In genomic region chr10:117670092-117670491, GRCm38 (mm10) we compare ENCODE assay signal across 21 mouse cellular contexts. TPM values are rescaled to one million over a fixed set of nuclear protein-coding genes. Genes with fewer than 3 reads are reported as not detected.
DNase-seq lines count a peak whose midpoint lies in the region; ATAC-seq and TF ChIP-seq lines count a peak whose summit lies in the region.
"Had no signal": no experiment of that assay in that cellular context is flagged by ENCODE, and none has a peak within 500 bp of the region (broad histone marks: within the 10 kb centered on the region; RNA-seq: fewer than 3 reads in every experiment).

No protein-coding gene starts in this region.

- no peak overlapping the region for H3K4me3 ChIP-seq in intestine, embryonic 16.5 days (ENCODE audit: low read length)
- H3K4me3 ChIP-seq in intestine, embryonic 15.5 days (replicated peaks), result no peak overlapping the region
- no peak overlapping the region for H3K4me3 ChIP-seq in limb, embryonic 14.5 days (replicated peaks; ENCODE audit: low read length)
- no peak overlapping the region for H3K4me3 ChIP-seq in stomach, postnatal 0 days (ENCODE audit: low read depth, low read length)
- H3K4me3 ChIP-seq: liver, embryonic 12.5 days; midbrain, embryonic 12.5 days; neural tube, embryonic 15.5 days had no signal

- H3K4me2 ChIP-seq in intestine, embryonic 16.5 days (ENCODE audit: low read depth, low read length), result no peak overlapping the region
- H3K4me2 ChIP-seq in intestine, embryonic 15.5 days (replicated peaks), result no peak overlapping the region
- H3K4me2 ChIP-seq in limb, embryonic 14.5 days (replicated peaks; ENCODE audit: low read depth, low read length, severe bottlenecking), result 0 out of 2 replicates have a peak overlapping the region, but pooled peaks have one; percentile 10
- H3K4me2 ChIP-seq in stomach, postnatal 0 days (replicated peaks; ENCODE audit: low read depth), result no peak overlapping the region
- H3K4me2 ChIP-seq: heart, embryonic 11.5 days; liver, embryonic 12.5 days; midbrain, embryonic 12.5 days; neural tube, embryonic 15.5 days had no signal

- H3K27me3 ChIP-seq in intestine, embryonic 16.5 days (replicated peaks; ENCODE audit: control insufficient read depth, insufficient read depth, low read length), result no peaks in the 10 kb centered on the region
- H3K27me3 ChIP-seq in intestine, embryonic 15.5 days (replicated peaks), result no peaks in the 10 kb centered on the region
- no peaks in the 10 kb centered on the region for H3K27me3 ChIP-seq in limb, embryonic 14.5 days (ENCODE audit: control insufficient read depth, insufficient read depth, low read length)
- no peaks in the 10 kb centered on the region for H3K27me3 ChIP-seq in stomach, postnatal 0 days (ENCODE audit: control insufficient read depth, insufficient read depth, low read length)
- H3K27me3 ChIP-seq: liver, embryonic 12.5 days; neural tube, embryonic 15.5 days had no signal

- H3K4me1 ChIP-seq in intestine, embryonic 16.5 days (ENCODE audit: control insufficient read depth, insufficient read depth, low read length), result peaks cover 15% of the 10 kb centered on the region; the same call in 1 of the 2 replicates
- H3K4me1 ChIP-seq in intestine, embryonic 15.5 days (replicated peaks), result no peaks in the 10 kb centered on the region; the same call in none of the 2 replicates
- peaks cover 22% of the 10 kb centered on the region for H3K4me1 ChIP-seq in limb, embryonic 14.5 days (ENCODE audit: control insufficient read depth, insufficient read depth, low read length)
- 0 out of 2 replicates have a peak, but pooled peaks cover under 1% of the 10 kb centered on the region for H3K4me1 ChIP-seq in stomach, postnatal 0 days (replicated peaks; ENCODE audit: control insufficient read depth, insufficient read depth)
- H3K4me1 ChIP-seq: liver, embryonic 12.5 days; midbrain, embryonic 12.5 days; neural tube, embryonic 15.5 days had no signal

- WGBS in intestine, embryonic 16.5 days, result 79% methylated on average over 3 of the region's 3 CpGs
- WGBS in intestine, embryonic 15.5 days, result 79% methylated on average over 3 of the region's 3 CpGs
- 15% methylated on average over 3 of the region's 3 CpGs for WGBS in limb, embryonic 14.5 days
- 78% methylated on average over 3 of the region's 3 CpGs for WGBS in stomach, postnatal 0 days

- H3K36me3 ChIP-seq in intestine, embryonic 16.5 days (ENCODE audit: control insufficient read depth, insufficient read depth, low read length), result no peaks in the 10 kb centered on the region
- H3K36me3 ChIP-seq in intestine, embryonic 15.5 days, result no peaks in the 10 kb centered on the region
- H3K36me3 ChIP-seq in limb, embryonic 14.5 days (ENCODE audit: control insufficient read depth, insufficient read depth, low read length), result no peaks in the 10 kb centered on the region
- no peaks in the 10 kb centered on the region for H3K36me3 ChIP-seq in stomach, postnatal 0 days (ENCODE audit: control insufficient read depth, insufficient read depth, low read length)
- H3K36me3 ChIP-seq: liver, embryonic 12.5 days; midbrain, embryonic 12.5 days; neural tube, embryonic 15.5 days had no signal

- TF ChIP-seq POLR2A in limb, embryonic 14.5 days (IDR thresholded peaks at IDR 0.05; ENCODE audit: borderline replicate concordance, extremely low read depth, insufficient read depth, insufficient read length), result no peak

- TF ChIP-seq EP300 in stomach, postnatal 0 days (optimal IDR thresholded peaks at IDR 0.05), result no peak

- H3K9ac ChIP-seq in intestine, embryonic 16.5 days (ENCODE audit: low read depth, low read length), result 0 out of 2 replicates have a peak overlapping the region, but pooled peaks have one; percentile 6
- no peak overlapping the region for H3K9ac ChIP-seq in intestine, embryonic 15.5 days
- H3K9ac ChIP-seq in limb, embryonic 14.5 days (ENCODE audit: low read depth, low read length, severe bottlenecking), result no peak overlapping the region
- no peak overlapping the region for H3K9ac ChIP-seq in stomach, postnatal 0 days (ENCODE audit: low read length)
- H3K9ac ChIP-seq: liver, embryonic 12.5 days; midbrain, embryonic 12.5 days; neural tube, embryonic 15.5 days had no signal

- ATAC-seq in intestine, embryonic 16.5 days, result no peak
- no peak for ATAC-seq in intestine, embryonic 15.5 days
- no peak for ATAC-seq in limb, embryonic 14.5 days (ENCODE audit: low FRiP score, low read depth)
- no peak for ATAC-seq in stomach, postnatal 0 days (ENCODE audit: low FRiP score, low TSS enrichment)
- ATAC-seq: CD4-positive, CD25-positive, alpha-beta regulatory T cell, adult 4 months; forebrain, embryonic 14.5 days; hindbrain, embryonic 16.5 days; liver, embryonic 12.5 days had no signal

- TF ChIP-seq CTCF in stomach, postnatal 0 days (IDR thresholded peaks at IDR 0.05; ENCODE audit: low read depth), result no peak

- H3K27ac ChIP-seq in intestine, embryonic 16.5 days (ENCODE audit: low read length), result peak overlapping the region; percentile 73
- H3K27ac ChIP-seq in intestine, embryonic 15.5 days, result no peak overlapping the region
- no peak overlapping the region for H3K27ac ChIP-seq in limb, embryonic 14.5 days (replicated peaks; ENCODE audit: low read depth, low read length)
- peak overlapping the region; percentile 73 for H3K27ac ChIP-seq in stomach, postnatal 0 days (replicated peaks)
- H3K27ac ChIP-seq: liver, embryonic 12.5 days; midbrain, embryonic 12.5 days; neural tube, embryonic 15.5 days had no signal

- peak; percentile 46 for DNase-seq in forelimb bud, embryonic 11.5 days (ENCODE audit: low read depth, low spot score)
- no peak for DNase-seq in limb, embryonic 14.5 days (ENCODE audit: low spot score)
- no peak for DNase-seq in stomach, postnatal 0 days (ENCODE audit: low spot score)
- DNase-seq in testis, postnatal 10 days (ENCODE audit: low spot score), result no peak
- DNase-seq in frontal cortex, postnatal 36 days (ENCODE audit: low spot score in 2 of 2), result no peak
- no peak for DNase-seq in gastrocnemius, adult 8-10 months (ENCODE audit: low spot score in 2 of 2)
- DNase-seq: cerebellum, adult 9-11 months; gastrocnemius, postnatal 14 days; heart, adult 11 months; kidney, adult 11 months; lung, adult 18-20 months; lung, postnatal 10 days had no signal

- no peaks in the 10 kb centered on the region for H3K9me3 ChIP-seq in intestine, embryonic 16.5 days (ENCODE audit: control insufficient read depth, low read length)
- H3K9me3 ChIP-seq in intestine, embryonic 15.5 days, result no peaks in the 10 kb centered on the region
- H3K9me3 ChIP-seq in limb, embryonic 14.5 days (ENCODE audit: control insufficient read depth, low read length), result no peaks in the 10 kb centered on the region
- no peaks in the 10 kb centered on the region for H3K9me3 ChIP-seq in stomach, postnatal 0 days (ENCODE audit: control insufficient read depth, low read length)
- H3K9me3 ChIP-seq: liver, embryonic 12.5 days; midbrain, embryonic 12.5 days; neural tube, embryonic 15.5 days had no signal

RNA-seq across cellular contexts. Expression of gene Mdm2, which starts 40.5 kb away (rescaled TPM):
- polyA plus RNA-seq in intestine, embryonic 16.5 days (2015; fragmentation: Nextera tagmentation; extraction: Ambion mirVana), result 30.8 and 32.4 TPM in 2 replicates
- 34.0 and 35.1 TPM in 2 replicates for polyA plus RNA-seq in intestine, embryonic 15.5 days (2015; fragmentation: Nextera tagmentation; extraction: Ambion mirVana)
- 56.9 and 59.9 TPM in 2 replicates for polyA plus RNA-seq in limb, embryonic 14.5 days (2012; rRNA removed)
- 32.9 and 39.2 TPM in 2 replicates for polyA plus RNA-seq in limb, embryonic 14.5 days (2014; fragmentation: Nextera tagmentation; extraction: Ambion mirVana)
- polyA plus RNA-seq in stomach, postnatal 0 days (2015; fragmentation: Nextera tagmentation; extraction: Ambion mirVana), result 14.8 and 17.6 TPM in 2 replicates
- 10 to 100 TPM; 44.3 to 55.1 (median 51.2) TPM for total RNA-seq in gastrocnemius, adult 8-10 months (2022)

RNA-seq across cellular contexts. Expression of gene Cpm, which starts 40.8 kb away (rescaled TPM):
- polyA plus RNA-seq in intestine, embryonic 16.5 days (2015; fragmentation: Nextera tagmentation; extraction: Ambion mirVana), result 47.7 and 51.8 TPM in 2 replicates
- 44.4 and 50.7 TPM in 2 replicates for polyA plus RNA-seq in intestine, embryonic 15.5 days (2015; fragmentation: Nextera tagmentation; extraction: Ambion mirVana)
- 24.4 and 28.2 TPM in 2 replicates for polyA plus RNA-seq in limb, embryonic 14.5 days (2012; rRNA removed)
- polyA plus RNA-seq in limb, embryonic 14.5 days (2014; fragmentation: Nextera tagmentation; extraction: Ambion mirVana), result 41.6 and 44.5 TPM in 2 replicates
- polyA plus RNA-seq in stomach, postnatal 0 days (2015; fragmentation: Nextera tagmentation; extraction: Ambion mirVana), result 22.9 and 26.6 TPM in 2 replicates
- 1 to 10 TPM; 1.3 to 2.2 (median 1.5) TPM for total RNA-seq in gastrocnemius, adult 8-10 months (2022)

Comparison
In these comparisons a context has a peak if more than half of its experiments do, and no peak if none do; other contexts are left out.
1. H3K27ac ChIP-seq: peak in intestine, embryonic 16.5 days (single experiment) and stomach, postnatal 0 days (single experiment); none in intestine, embryonic 15.5 days (single experiment) and limb, embryonic 14.5 days (single experiment).